Mouse (Mus musculus) hindbrain, postnatal 0 days (tissue): ENCODE data around the gene Rbks. TPM values are rescaled to one million over a fixed set of nuclear protein-coding genes. Genes with fewer than 3 reads are reported as not detected.
A peak's percentile ranks its signal among the peaks of the same experiment; 100 is the strongest.

Experiments
- ATAC-seq: fragments of 200-750 bp; cut with Nextera tagmentation; 2 replicates; pipeline ENCODE4 v1.8.0; 2017; ENCODE audit warnings: mild to moderate bottlenecking, moderate TSS enrichment, moderate library complexity
- DNase-seq: peaks from one replicate; pipeline ENCODE4 v3.0.0-alpha.2; 2015; ENCODE audit warnings: low spot score
- H3K27ac ChIP-seq: fragments of 300-500 bp; sonication (generic); 2 replicates; pipeline ENCODE4 v1.5.1; 2014; ENCODE audit warnings: mild to moderate bottlenecking
- H3K27me3 ChIP-seq: fragments of 300-500 bp; sonication (generic); 2 replicates; pipeline ENCODE4 v1.6.1; 2014; ENCODE audit warnings: low read length, mixed read lengths; ENCODE audit not compliant: insufficient read depth
- H3K36me3 ChIP-seq: fragments of 300-500 bp; sonication (generic); 2 replicates; pipeline ENCODE4 v1.6.1; 2014; ENCODE audit warnings: low read length, mixed read lengths; ENCODE audit not compliant: insufficient read depth
- H3K4me1 ChIP-seq: fragments of 300-500 bp; sonication (generic); 2 replicates; pipeline ENCODE4 v1.6.1; 2014; ENCODE audit warnings: antibody characterized with exemption, low read length, mixed read lengths; ENCODE audit not compliant: insufficient read depth
- H3K4me2 ChIP-seq: fragments of 300-500 bp; sonication (generic); 2 replicates; pipeline ENCODE4 v1.6.1; 2014; ENCODE audit warnings: low read depth, mild to moderate bottlenecking, low read length, moderate library complexity, mixed read lengths
- H3K4me3 ChIP-seq: fragments of 300-500 bp; sonication (generic); 2 replicates; pipeline ENCODE4 v1.5.1; 2014; ENCODE audit warnings: low read length
- H3K9ac ChIP-seq: fragments of 300-500 bp; sonication (generic); replicated peaks from 2 replicates; pipeline ENCODE4 v1.6.1; 2014; ENCODE audit warnings: mild to moderate bottlenecking, low read length, moderate library complexity, mixed read lengths
- H3K9me3 ChIP-seq: fragments of 300-500 bp; sonication (generic); 2 replicates; pipeline ENCODE4 v1.6.1; 2016; ENCODE audit warnings: low read length, mixed read lengths
- CTCF ChIP-seq: IDR thresholded peaks from 2 replicates; pipeline ENCODE4 v1.5.1; 2016; ENCODE audit warnings: antibody characterized with exemption, control low read depth, low read depth
- WGBS: fragments of 180-500 bp; shearing (Covaris S2); extraction: QIAGEN DNeasy Blood & Tissue Kit; methylation state at CpG from one replicate; pipeline ENCODE4 v1.1.7; 2014; 5-methylcytosine and 5-hydroxymethylcytosine counted together
- polyA plus RNA-seq: library from polyadenylated mRNA; unstranded; fragments of >200 nt; fragmentation: Nextera tagmentation; extraction: Ambion mirVana; gene quantifications from 2 replicates; pipeline ENCODE4 v1.2.1, GENCODE M21; 2015
- total RNA-seq: library from RNA; depleted of rRNA; stranded (reverse); fragments of >200 nt; gene quantifications from 2 replicates; pipeline ENCODE4 v1.2.3, GENCODE M21; 2014

Rbks gene
- total and polyA plus RNA-seq, 2 experiments from 2014 or later = 1.6 to 3.2 TPM

DNA sequence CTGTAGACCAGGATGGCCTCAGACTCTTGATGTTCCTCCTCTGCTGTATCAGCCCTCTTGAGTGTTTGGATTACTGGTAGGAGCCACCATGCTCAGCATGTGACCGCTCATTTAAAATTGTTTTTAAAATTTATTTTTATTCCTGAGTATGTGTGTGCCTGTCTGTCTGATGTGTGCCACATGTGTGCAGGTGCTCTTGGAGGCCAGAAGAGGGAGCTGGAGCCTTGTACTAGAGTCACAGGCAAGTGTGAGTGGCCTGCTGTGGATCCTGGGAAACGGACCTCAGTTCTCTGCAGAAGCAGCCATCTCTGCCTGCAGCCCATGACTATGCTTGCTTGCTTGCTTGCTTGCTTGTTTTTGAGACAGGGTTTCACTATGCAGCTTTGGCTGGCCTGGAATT lies 98.3 kb downstream of the Rbks start:
- 80% methylated on average over 2 of the region's 2 CpGs for WGBS
- DNase-seq (no peak), ATAC-seq (no peak)

DNA sequence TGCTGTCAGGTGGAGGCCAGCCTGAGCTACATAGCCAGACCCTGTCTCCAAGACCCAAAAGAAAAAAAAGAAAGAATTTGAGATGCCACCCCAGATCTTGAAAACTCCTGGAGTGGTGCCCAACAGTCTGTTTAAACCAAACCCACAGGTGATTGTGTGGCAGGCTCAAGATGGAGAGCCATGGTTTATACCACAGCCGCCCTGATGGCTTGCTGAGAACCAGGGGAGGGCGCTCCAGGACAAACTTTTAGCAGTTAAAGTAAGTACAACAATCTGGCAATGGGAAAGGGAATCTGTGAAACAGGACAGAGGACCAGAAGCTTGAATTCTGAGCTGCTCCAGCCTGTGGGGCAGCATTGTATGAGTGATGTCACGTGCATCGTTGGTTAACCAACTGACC lies 98.8 kb downstream of the Rbks start:
- Histone ChIP-seq H3K27me3 (no peaks in the 10 kb centered on the region), H3K9ac (no peak overlapping the region), H3K4me3 (no peak overlapping the region), H3K4me1 (peaks cover 5% of the 10 kb centered on the region), H3K4me2 (no peak overlapping the region), H3K27ac (no peak overlapping the region), H3K36me3 (no peaks in the 10 kb centered on the region), H3K9me3 (no peaks in the 10 kb centered on the region)
- peak; percentile 44; the same call in 1 of the 2 replicates for TF ChIP-seq CTCF
- 72% methylated on average over 4 of the region's 4 CpGs for WGBS
- DNase-seq = peak; percentile 52
- no peak for ATAC-seq

More for the DNA sequence above, 98.3 kb downstream of the Rbks start:
- TF ChIP-seq CTCF = peak; percentile 42
- Histone ChIP-seq H3K9me3 (no peaks in the 10 kb centered on the region), H3K27ac (no peak overlapping the region), H3K4me2 (no peak overlapping the region), H3K9ac (no peak overlapping the region), H3K4me1 (peaks cover 5% of the 10 kb centered on the region), H3K4me3 (no peak overlapping the region), H3K36me3 (no peaks in the 10 kb centered on the region), H3K27me3 (no peaks in the 10 kb centered on the region)

DNA sequence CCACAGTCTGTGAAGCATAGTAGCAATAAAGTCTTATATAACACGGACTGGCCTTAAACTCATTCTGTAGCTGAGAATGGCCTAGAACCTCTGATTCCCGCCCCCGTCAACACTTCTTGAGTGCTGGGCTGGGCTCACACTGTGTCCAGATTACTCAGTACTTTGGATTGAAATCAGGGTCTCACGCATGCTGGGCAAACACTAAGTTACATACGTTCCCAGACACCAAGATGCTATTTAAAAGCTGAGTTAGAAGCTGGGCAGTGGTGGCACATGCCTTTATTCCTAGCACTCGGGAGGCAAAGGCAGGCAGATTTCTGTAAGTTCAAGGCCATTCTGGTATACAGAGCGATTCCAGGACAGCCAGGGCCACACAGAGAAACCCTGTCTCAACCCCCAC lies 99.3 kb downstream of the Rbks start:
- no peaks in the 10 kb centered on the region for H3K9me3 ChIP-seq
- H3K27ac ChIP-seq = no peak overlapping the region
- H3K9ac ChIP-seq = no peak overlapping the region
- ATAC-seq (no peak), DNase-seq (no peak)
- no peaks in the 10 kb centered on the region for H3K36me3 ChIP-seq
- TF ChIP-seq CTCF = no peak
- no peak overlapping the region for H3K4me3 ChIP-seq
- no peaks in the 10 kb centered on the region for H3K27me3 ChIP-seq
- H3K4me2 ChIP-seq = no peak overlapping the region
- 81% methylated on average over 7 of the region's 7 CpGs for WGBS
- H3K4me1 ChIP-seq = peaks cover 5% of the 10 kb centered on the region

DNA sequence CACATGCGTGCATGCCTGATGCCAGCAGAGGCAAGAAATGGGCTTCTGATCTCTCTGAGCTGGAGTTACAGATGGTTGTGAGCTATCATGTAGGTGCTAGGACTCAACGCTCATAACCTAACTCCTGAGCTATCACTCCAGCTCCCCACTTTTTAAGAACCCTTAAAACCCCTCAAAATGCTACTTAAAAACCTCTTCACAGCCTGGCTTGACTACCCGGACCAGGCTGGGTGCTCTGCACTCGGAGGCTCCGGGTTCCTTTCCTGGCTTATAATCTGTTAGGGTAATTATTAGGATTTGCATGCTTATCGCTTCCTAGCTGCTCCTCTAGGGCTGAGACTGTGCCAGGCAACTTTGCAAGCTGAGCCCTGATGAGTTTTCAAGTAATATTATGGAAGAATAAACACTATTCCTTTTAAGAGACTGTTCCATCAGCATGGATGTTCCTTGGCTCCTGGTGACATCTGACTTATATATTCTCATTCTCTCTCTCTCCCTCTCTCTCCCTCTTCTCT lies 99.9 kb downstream of the Rbks start:
- peak overlapping the region; percentile 60; the same call in 1 of the 2 replicates for H3K4me2 ChIP-seq
- no peak for TF ChIP-seq CTCF
- WGBS = 65% methylated on average over 6 of the region's 6 CpGs

DNA sequence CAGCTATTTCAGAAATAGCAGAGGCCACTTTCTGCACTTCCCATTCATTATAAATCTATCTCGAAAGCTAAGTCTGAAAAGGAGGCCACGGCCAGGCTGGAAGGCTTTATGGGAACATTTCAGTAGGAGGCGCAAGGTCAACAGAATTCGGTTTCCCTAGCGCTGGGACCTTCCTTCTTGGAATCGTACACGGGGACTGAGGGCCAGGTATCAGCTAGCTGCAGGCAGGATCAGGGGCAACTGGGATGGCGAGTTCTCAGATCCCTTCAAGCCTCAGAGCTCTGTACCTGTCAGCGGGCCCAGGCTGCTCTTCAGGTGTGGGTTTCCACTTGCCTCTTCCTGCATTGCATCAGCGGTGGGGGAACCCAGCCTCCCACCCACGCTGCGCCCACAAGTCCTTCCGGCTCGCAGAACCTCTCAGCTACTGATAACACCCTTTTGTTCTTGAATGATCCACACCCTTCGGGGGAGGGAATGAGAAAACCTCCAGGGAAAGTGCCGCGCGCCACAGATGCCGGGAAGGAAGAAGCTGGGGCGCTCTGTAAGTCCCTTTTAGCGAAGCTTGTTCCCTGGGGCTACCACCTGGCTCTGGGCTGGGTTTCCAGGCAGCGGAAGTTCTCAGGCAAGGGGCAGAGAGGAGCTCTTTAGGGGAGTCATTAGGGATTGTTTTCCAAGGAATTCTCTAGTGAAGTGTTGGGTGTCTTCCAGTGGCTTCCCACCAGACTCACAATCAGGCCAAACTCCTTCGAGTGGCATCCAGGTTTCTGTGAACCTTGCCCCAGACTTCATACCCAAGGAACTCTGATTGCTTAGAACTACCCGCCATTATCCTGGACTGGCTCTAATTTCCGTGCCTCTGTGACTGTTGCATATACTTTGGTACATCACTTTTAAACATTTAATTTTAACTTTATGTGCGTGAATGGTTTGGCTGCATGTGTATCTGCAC lies 100.7 kb downstream of the Rbks start, which contains the start of gene Mrpl33:
Mrpl33 (plus strand) TSS at position 455 of the 949 bp plus-strand sequence.
- H3K9ac ChIP-seq = 0 out of 2 replicates have a peak within 1 kb of the TSS, but pooled peaks have one; percentile 14
- no peaks in the 10 kb centered on the region for H3K27me3 ChIP-seq
- 10% methylated on average over 26 of the region's 26 CpGs for WGBS
- no peak within 1 kb of the TSS for H3K27ac ChIP-seq
- peak within 1 kb of the TSS; percentile 29 for H3K4me3 ChIP-seq
- H3K4me2 ChIP-seq = peak within 1 kb of the TSS; percentile 60
- TF ChIP-seq CTCF = peak; percentile 43
- DNase-seq = peak; percentile 65
- no peaks in the 10 kb centered on the region for H3K36me3 ChIP-seq
- H3K9me3 ChIP-seq = no peaks in the 10 kb centered on the region
- peak; percentile 40; the same call in 1 of the 2 replicates for ATAC-seq
- H3K4me1 ChIP-seq = peaks cover 5% of the 10 kb centered on the region

More for the DNA sequence above, 99.9 kb downstream of the Rbks start:
- H3K36me3 ChIP-seq = no peaks in the 10 kb centered on the region
- no peaks in the 10 kb centered on the region for H3K9me3 ChIP-seq
- peaks cover 5% of the 10 kb centered on the region for H3K4me1 ChIP-seq
- H3K4me3 ChIP-seq = no peak overlapping the region
- H3K27me3 ChIP-seq = no peaks in the 10 kb centered on the region
- H3K27ac ChIP-seq = no peak overlapping the region
- no peak for DNase-seq
- ATAC-seq = no peak
- no peak overlapping the region for H3K9ac ChIP-seq

DNA sequence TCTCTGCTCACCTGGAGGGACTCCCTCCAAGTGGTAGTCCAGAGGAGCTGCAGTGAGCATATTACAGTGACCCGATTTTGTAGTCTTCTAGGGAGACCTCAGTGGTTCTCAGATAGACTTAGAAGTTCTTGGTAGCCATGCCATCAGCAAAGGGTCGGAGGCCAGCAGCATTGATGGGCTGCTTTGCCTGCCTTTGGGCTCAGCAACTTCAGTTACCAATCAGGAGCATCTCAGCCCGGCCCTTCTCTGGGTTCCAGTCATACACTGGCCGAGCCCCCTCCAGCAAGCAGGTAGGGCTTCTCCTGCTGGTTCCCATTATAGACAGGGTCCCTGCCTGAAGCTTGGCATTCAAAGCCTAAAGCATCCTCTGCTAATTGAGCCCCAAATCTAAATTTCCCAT lies 101.6 kb downstream of the Rbks start:
- no peak for DNase-seq
- WGBS = 75% methylated on average over 4 of the region's 4 CpGs
- no peak overlapping the region for H3K9ac ChIP-seq
- peak overlapping the region; percentile 60; the same call in 1 of the 2 replicates for H3K4me2 ChIP-seq
- ATAC-seq = no peak
- H3K4me3 ChIP-seq = no peak overlapping the region
- H3K4me1 ChIP-seq = peaks cover 5% of the 10 kb centered on the region
- no peaks in the 10 kb centered on the region for H3K36me3 ChIP-seq
- H3K9me3 ChIP-seq = no peaks in the 10 kb centered on the region
- no peaks in the 10 kb centered on the region for H3K27me3 ChIP-seq
- no peak overlapping the region for H3K27ac ChIP-seq
- no peak for TF ChIP-seq CTCF

DNA sequence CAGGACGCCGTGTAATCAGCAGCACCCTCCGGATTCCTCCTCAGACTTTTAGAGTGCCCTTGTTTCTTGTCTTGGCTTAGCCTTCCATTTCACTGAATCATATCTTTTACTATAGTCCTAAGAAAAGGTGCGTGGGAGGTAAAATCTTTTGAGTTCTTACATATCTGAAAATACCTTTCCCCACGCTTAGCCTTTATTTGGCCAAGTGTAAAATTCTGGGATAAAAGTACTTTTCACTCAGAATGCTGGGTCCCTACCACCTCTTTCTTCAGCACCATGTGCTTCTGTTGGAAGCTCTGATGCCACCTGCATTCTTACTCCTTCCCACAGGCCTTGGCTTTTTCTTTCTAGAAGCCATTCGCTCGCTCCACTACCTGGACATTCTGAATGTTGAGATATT lies 106.3 kb downstream of the Rbks start:
- ATAC-seq (no peak), DNase-seq (no peak)
- Histone ChIP-seq H3K4me1 (no peaks in the 10 kb centered on the region), H3K4me3 (no peak overlapping the region), H3K36me3 (no peaks in the 10 kb centered on the region), H3K4me2 (no peak overlapping the region), H3K27ac (no peak overlapping the region), H3K9me3 (no peaks in the 10 kb centered on the region), H3K27me3 (no peaks in the 10 kb centered on the region), H3K9ac (no peak overlapping the region)
- TF ChIP-seq CTCF = no peak
- WGBS = 97% methylated on average over 7 of the region's 7 CpGs
